Mouse (Mus musculus) large intestine, adult 2 months (tissue): Measurements from ENCODE around the gene Prr5l. TPM values are rescaled to one million over a fixed set of nuclear protein-coding genes. Genes with fewer than 3 reads are reported as not detected.
A peak's percentile ranks its signal among the peaks of the same experiment; 100 is the strongest.

Experiments
- DNase-seq: peaks from one replicate; pipeline ENCODE4 v3.0.0-alpha.2; 2012; ENCODE audit warnings: low read depth, low spot score
- WGBS: fragments of 180-500 bp; shearing (Covaris S2); methylation state at CpG from one replicate; pipeline ENCODE4 v1.1.7; 2018; 5-methylcytosine and 5-hydroxymethylcytosine counted together
- polyA plus RNA-seq: library from polyadenylated mRNA; depleted of rRNA; stranded (reverse); fragments of >200 nt; gene quantifications from 2 replicates; pipeline ENCODE4 v1.2.3, GENCODE M21; 2012; rRNA removed

Prr5l gene
- polyA plus RNA-seq, 1 experiment = 1.7 TPM

GRCm38 (mm10) chr2:101690252-101690827, 192.5 kb downstream of the Prr5l start:
- WGBS = 77% methylated on average over 9 of the region's 9 CpGs
- no peak for DNase-seq

GRCm38 (mm10) chr2:101688011-101688410, 194.8 kb downstream of the Prr5l start:
- WGBS = 91% methylated on average over 5 of the region's 5 CpGs

GRCm38 (mm10) chr2:101684421-101684820, 198.4 kb downstream of the Prr5l start:
- 72% methylated on average over 12 of the region's 12 CpGs for WGBS
- no peak for DNase-seq

More at GRCm38 (mm10) chr2:101688011-101688410, 194.8 kb downstream of the Prr5l start:
- DNase-seq = no peak

DNA sequence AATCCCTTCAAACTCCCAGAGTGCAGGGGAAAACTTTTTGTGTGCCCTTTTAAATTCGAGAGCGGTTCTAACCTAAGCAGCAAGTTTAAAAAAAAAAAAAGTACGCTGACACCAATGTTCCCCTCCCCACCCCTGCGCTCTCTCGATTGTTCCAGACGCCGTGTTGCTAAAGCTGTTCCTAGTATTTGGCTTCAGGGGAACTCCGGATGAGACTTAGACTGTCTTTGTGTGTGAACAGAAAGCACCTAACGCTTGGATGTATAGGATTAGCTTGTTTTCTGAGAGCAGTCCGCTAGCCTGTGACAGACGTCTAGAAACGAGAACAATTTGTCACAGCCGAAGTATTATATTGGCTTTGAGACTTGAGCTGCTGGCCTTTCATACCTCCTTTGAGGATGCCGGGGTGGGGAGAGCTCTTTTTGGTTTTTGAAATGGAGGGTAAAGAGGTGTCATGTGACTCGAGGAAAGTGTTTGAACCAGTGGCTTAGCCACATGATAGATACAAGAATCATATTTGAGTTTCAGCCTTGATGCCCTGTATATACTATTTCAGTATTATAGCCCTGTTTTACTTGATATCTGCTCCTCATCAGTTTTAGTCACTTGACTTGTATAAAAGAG, 203.6 kb downstream of the Prr5l start:
- no peak for DNase-seq
- WGBS = 3% methylated on average over 15 of the region's 15 CpGs

DNA sequence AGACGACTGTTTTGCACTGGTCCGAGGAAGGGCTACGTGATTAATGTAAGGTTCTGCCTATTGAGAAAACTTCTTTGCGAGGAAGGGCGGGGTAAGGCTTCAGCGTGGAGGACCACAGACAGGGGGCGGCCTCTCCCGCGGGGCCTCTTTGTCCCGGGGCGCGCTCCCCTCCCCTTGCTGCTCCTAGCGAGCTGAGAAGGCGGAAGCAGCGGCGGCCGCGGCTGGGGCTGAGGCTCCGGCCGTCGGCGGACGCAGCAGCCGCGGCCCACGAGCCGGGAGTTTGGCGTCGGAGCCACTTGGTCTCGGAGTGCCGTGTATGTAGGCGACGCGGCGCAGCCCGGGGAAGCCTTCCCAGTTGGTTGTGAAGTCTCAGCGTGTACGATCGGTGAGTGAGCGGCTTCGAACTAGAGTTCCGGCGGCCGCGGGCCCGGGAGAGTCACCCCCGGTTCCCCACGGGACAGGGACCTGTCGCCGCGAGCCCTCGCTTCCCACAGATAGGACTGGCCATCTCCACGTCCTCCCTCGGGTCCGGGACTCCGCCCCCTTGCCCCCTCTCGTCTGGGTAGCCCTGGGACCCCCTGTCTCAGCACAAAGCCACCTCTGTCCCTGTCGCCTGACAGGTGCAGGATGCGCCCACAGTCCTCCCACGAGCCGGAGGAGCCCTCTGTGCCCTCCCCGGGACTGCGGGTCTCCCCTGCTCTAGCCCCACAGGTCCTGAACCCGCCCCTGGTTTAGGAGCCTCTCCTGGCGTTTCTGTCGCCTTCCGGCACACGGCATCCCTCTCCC, 204.4 kb downstream of the Prr5l start, which contains the start of gene Traf6:
TSS of gene Traf6 (plus strand) at position 194 of the 786 bp plus-strand sequence.
- peak; percentile 27 for DNase-seq
- WGBS = under 1% methylated on average over 67 of the region's 68 CpGs

- 56% methylated on average over 3 of the region's 3 CpGs for WGBS
- no peak for DNase-seq
Measured at GRCm38 (mm10) chr2:101673547-101673946, 209.3 kb downstream of the Prr5l start.

DNA sequence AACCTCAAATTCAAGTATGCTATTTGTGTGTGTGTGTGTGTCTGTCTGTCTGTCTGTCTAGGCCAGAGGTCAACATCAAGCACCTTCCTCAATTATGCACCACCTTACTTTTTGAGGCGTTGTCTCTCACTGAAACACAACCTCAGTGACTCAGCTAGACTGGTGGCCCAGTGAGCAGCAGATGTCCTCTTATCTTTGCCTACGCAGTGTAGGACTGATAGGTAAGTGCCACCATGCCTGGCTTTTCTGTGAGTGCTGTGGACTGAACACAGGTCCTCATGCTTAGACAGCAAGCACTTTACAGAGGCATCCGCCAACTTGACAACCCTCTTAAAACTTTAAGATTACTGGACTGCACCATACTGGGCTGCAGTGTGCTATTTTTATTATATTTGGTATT, 214.1 kb downstream of the Prr5l start:
- 80% methylated on average over 3 of the region's 3 CpGs for WGBS
- no peak for DNase-seq

- no peak for DNase-seq
- WGBS = 87% methylated on average over 3 of the region's 3 CpGs
Measured at GRCm38 (mm10) chr2:101665703-101666092, 217.1 kb downstream of the Prr5l start.

DNA sequence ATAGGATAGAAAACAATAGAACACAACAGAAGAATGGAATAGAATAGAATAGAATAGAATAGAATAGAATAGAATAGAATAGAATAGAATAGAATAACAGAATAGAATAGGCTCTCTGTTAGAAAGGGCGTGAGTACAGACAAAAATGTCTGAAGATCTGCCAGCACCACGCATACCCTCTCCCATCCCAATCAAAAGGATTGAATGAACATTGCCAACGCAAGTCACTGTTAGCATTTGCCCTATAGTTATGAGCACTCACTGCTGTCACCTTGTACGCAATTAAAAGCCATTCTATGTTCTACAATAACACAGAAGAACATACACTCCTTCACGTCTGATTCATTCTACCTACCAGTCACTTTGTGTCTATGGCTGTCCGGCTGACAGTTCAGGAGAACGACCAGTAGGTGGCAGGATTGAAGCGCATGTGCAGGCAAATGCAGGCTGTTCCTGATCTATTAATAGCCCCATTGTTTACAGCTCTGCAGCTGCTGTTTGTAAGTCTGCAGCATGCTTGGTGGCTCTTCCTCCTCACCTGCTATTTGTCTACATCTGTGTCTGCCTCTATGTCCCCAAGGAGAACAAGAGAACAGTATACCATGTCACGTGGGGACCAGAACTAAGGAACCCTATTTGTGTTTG, 217.6 kb downstream of the Prr5l start:
- 24% methylated on average over 9 of the region's 9 CpGs for WGBS
- no peak for DNase-seq

Other genes with a start within 250 kb of the Prr5l start
- gene Rag1, start 233.5 kb downstream of the Prr5l start, polyA plus RNA-seq = not detected in 2 replicates
- gene B230118H07Rik, start 233.5 kb downstream of the Prr5l start, polyA plus RNA-seq = 1.9 and 2.7 TPM in 2 replicates
- 6.0 and 9.2 TPM in 2 replicates for gene Traf6, start 204.6 kb downstream of the Prr5l start, polyA plus RNA-seq
- 41.4 and 56.9 TPM in 2 replicates for gene Commd9, start 3.2 kb upstream of the Prr5l start, polyA plus RNA-seq